ENCODE assay signal across 9 mouse cellular contexts in genomic region chr14:60513560-60513959, GRCm38 (mm10).
A peak's percentile ranks its signal among the peaks of the same experiment; 100 is the strongest.
DNase-seq lines count a peak whose midpoint lies in the region; ATAC-seq and TF ChIP-seq lines count a peak whose summit lies in the region.
"Had no signal": no experiment of that assay in that cellular context is flagged by ENCODE, and none has a peak within 500 bp of the region (broad histone marks: within the 10 kb centered on the region; RNA-seq: fewer than 3 reads in every experiment).

No protein-coding gene starts in this region.

- H3K9me3 ChIP-seq in liver, embryonic 14.5 days (ENCODE audit: control insufficient read depth, low read length): no peaks in the 10 kb centered on the region
- H3K9me3 ChIP-seq: lung, embryonic 15.5 days had no signal

- H3K27me3 ChIP-seq in liver, embryonic 14.5 days (ENCODE audit: control insufficient read depth, insufficient read depth, low read length): no peaks in the 10 kb centered on the region
- H3K27me3 ChIP-seq in small intestine, adult 2 months (ENCODE audit: control insufficient read depth, insufficient read depth, low read length): no peaks in the 10 kb centered on the region
- H3K27me3 ChIP-seq: lung, embryonic 15.5 days had no signal

- H3K27ac ChIP-seq in liver, embryonic 14.5 days: no peak overlapping the region
- no peak overlapping the region for H3K27ac ChIP-seq in small intestine, adult 2 months (ENCODE audit: insufficient read depth, low read depth, low read length)
- H3K27ac ChIP-seq: lung, embryonic 15.5 days had no signal

- peak; percentile 30 for DNase-seq in cerebellum, adult 9-10 months
- no peak for DNase-seq in cerebellum, adult 9-11 months
- DNase-seq in lung, adult 2 months: no peak
- no peak for DNase-seq in lung, adult 18-20 months
- peak; percentile 60 to 62 for DNase-seq in cerebellum, postnatal 14 days
- peak in 1 of 3 experiments; percentile 28 for DNase-seq in liver, embryonic 14.5 days (ENCODE audit: low read depth in 3 of 3, low spot score in 3 of 3)
- DNase-seq in heart, adult 11 months: no peak

- TF ChIP-seq EP300 in liver, embryonic 14.5 days (IDR thresholded peaks at IDR 0.05; ENCODE audit: low read depth): no peak

- 26% methylated on average over 8 of the region's 8 CpGs for WGBS in lung, adult 2 months
- WGBS in liver, embryonic 14.5 days (ENCODE audit: insufficient replicate concordance): 21% methylated on average over 8 of the region's 8 CpGs
- WGBS in small intestine, adult 2 months: 18% methylated on average over 8 of the region's 8 CpGs

- H3K36me3 ChIP-seq in liver, embryonic 14.5 days (replicated peaks; ENCODE audit: control insufficient read depth, insufficient read depth, low read depth): no peaks in the 10 kb centered on the region
- H3K36me3 ChIP-seq in small intestine, adult 2 months (ENCODE audit: control insufficient read depth, insufficient read depth, low read length): no peaks in the 10 kb centered on the region
- H3K36me3 ChIP-seq: lung, embryonic 15.5 days had no signal

- peaks cover 4% of the 10 kb centered on the region; the same call in 1 of the 2 replicates for H3K4me1 ChIP-seq in lung, adult 2 months (ENCODE audit: control insufficient read depth, insufficient read depth, low read length)
- no peaks in the 10 kb centered on the region for H3K4me1 ChIP-seq in liver, embryonic 14.5 days (replicated peaks; ENCODE audit: control insufficient read depth in 2 of 2, insufficient read depth in 2 of 2, low read length in 1 of 2)
- no peaks in the 10 kb centered on the region; the same call in 1 of the 2 replicates for H3K4me1 ChIP-seq in small intestine, adult 2 months (ENCODE audit: control insufficient read depth, insufficient read depth, insufficient read length, low read length)

- ATAC-seq in liver, embryonic 14.5 days (ENCODE audit: insufficient read depth): no peak

- H3K4me2 ChIP-seq in liver, embryonic 14.5 days (ENCODE audit: low read depth): no peak overlapping the region
- H3K4me2 ChIP-seq: lung, embryonic 15.5 days had no signal

- H3K9ac ChIP-seq in liver, embryonic 14.5 days (replicated peaks): no peak overlapping the region
- H3K9ac ChIP-seq: lung, embryonic 15.5 days had no signal

- no peak overlapping the region for H3K4me3 ChIP-seq in lung, adult 2 months (replicated peaks; ENCODE audit: extremely low read depth, low read depth, low read length)
- no peak overlapping the region for H3K4me3 ChIP-seq in liver, embryonic 14.5 days (ENCODE audit: insufficient read depth in 1 of 2, low read depth in 2 of 2, low read length in 2 of 2)
- H3K4me3 ChIP-seq in small intestine, adult 2 months (ENCODE audit: low read depth, low read length): no peak overlapping the region; the same call in 1 of the 2 replicates
- H3K4me3 ChIP-seq: lung, embryonic 15.5 days had no signal

- no peak for TF ChIP-seq POLR2A in lung, adult 2 months (IDR thresholded peaks at IDR 0.05; ENCODE audit: borderline replicate concordance, extremely low read depth, low read depth, low read length)
- no peak for TF ChIP-seq POLR2A in small intestine, adult 2 months (IDR thresholded peaks at IDR 0.05; ENCODE audit: low read depth, low read length)

- 0 out of 2 replicates have a peak, but pooled peaks have one; percentile 9 for TF ChIP-seq CTCF in lung, adult 2 months (IDR thresholded peaks at IDR 0.05; ENCODE audit: insufficient read depth, low read length)
- peak; percentile 46 for TF ChIP-seq CTCF in liver, embryonic 14.5 days (IDR thresholded peaks at IDR 0.05; ENCODE audit: low read depth)
- TF ChIP-seq CTCF in small intestine, adult 2 months (IDR thresholded peaks at IDR 0.05; ENCODE audit: extremely low read depth, insufficient read length, insufficient replicate concordance, low read depth, low read length): 0 out of 2 replicates have a peak, but pooled peaks have one; percentile 21

Comparison
In these comparisons a context has a peak if more than half of its experiments do, and no peak if none do; other contexts are left out.
1. DNase-seq: peak in cerebellum, adult 9-10 months (single experiment) and cerebellum, postnatal 14 days (2 of 2); none in cerebellum, adult 9-11 months (single experiment), lung, adult 2 months (single experiment), lung, adult 18-20 months (0 of 2) and heart, adult 11 months (single experiment).
2. Peak in every context shown above with its lines, with median percentiles within 50 percentile points of each other: CTCF ChIP-seq.